Mouse (Mus musculus) induced T-regulatory cell, adult 2 months (primary cell): Measurements from ENCODE around the gene Akr1c14.
A peak's percentile ranks its signal among the peaks of the same experiment; 100 is the strongest.
"Not testable (repeated sequence)": the region's sequence is repeated elsewhere in the genome, so short reads cannot be mapped to it uniquely, and the experiment has no call there.

ENCODE experiments used
- DNase-seq: peaks from one replicate; pipeline ENCODE4 v3.0.0-alpha.2; 2012; ENCODE audit warnings: low read depth

Akr1c14 gene

DNA sequence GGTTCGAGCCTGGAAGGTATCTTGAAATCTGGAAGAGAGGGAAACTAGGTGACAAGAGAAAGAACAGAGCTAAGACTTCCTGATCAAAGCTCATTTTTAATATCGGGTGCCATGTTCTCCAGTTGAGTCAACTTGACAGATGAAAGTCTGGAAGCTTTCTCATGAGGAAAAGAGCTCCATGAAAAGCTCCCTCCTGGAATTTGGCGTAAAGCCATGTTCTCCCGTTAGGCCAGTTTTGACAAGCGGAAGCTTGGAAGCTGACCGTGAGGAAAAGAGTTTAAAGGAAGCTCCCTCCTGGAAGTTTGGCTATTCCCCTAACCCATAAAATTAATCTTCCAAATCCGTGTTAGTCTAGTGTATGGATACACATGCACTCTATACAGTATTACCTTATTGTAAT, 74.3 kb downstream of the Akr1c14 start:
- no peak for DNase-seq

DNA sequence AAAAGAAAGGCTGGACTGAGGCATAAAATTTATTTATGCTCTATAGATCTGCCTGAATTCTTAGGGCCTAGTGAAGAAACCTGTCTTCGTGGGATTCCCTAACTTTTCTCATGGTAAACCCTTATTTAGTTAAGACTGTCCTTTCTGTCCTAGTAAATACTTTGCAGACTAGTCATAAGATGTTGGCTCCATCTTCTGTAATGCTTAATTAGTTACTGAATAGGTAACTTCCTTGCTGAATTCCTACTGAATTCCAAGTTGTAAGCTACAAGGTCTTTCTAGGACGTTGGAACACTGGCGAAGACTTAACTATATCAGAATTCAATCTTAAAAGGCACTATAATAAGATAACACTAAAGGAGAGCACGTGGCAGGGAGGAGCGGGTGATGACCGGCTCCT, 75.7 kb downstream of the Akr1c14 start:
- DNase-seq: not testable (repeated sequence)

DNA sequence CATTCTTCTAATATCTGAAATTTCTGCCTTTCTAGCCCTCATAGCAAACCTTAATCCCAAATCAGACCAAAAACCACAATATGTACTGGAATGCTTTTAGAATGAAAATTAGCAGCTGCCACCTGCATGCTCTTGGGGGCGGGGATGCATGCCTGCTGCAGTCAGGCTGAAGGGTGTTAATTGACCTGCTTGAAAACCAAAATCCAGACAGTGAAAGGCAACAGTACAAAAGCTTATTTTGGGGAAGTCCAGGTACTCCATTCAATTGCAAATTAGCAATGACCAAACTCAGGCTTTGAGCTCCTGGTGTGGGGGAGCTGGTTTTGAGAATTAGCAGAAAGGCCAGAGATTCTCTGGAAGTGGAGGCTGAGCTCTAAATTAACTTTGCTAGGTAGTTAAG, 77.0 kb downstream of the Akr1c14 start:
- not testable (repeated sequence) for DNase-seq

DNA sequence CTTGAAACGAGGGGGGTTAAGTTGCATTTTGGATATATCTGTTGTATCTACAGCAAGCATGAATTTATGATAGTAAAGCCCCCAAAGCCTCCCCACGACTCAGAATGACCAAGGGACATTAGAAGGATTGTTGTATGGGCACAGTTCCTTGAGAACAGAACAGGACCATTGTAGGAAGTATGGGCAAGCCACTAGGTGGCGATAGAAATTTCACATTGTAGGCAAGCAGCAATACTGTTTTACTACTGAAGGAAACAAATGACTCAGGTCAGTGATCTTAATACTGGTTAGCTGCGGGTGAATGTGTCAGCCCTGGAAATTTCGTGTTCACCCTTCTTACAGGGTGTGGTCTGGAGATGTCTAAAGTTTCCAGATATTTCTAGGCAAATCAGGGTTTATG, 80.3 kb downstream of the Akr1c14 start:
- DNase-seq: peak; percentile 30

DNA sequence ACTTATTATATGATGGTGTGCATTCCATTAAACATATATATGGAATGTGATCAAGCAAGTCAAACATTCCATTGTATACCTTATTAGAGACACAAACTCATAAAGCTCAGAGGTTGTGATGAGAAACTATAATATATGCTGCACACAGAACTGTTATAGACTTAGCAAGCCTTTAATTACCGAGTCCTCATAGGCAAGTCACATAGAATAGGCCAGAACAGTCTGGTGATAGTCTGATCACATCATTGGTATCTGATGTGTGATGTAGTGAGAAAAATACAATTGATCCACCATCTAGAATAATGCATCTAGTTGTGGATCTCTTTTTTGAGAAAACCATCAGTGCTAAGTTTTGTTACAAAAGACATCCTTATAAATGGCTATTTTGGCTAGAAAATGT, 82.5 kb downstream of the Akr1c14 start:
- no peak for DNase-seq

DNA sequence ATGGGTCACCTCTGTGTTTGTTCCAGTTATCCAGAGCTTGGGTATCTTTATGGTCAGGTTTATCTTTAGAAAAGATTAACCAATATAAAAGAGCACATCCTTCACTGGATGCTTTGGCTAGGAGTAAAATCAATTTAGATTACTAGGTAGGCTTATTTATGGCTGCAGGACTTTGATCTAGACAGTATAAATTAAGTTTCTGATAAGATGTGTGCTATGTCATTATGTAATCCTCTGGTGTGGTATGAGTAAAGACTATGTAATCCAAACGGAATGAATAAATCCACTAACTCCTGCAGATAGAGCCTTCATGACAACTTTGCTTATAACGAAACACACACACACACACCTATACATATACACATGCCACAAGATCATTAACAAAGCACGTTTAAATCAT, 82.9 kb downstream of the Akr1c14 start:
- no peak for DNase-seq

DNA sequence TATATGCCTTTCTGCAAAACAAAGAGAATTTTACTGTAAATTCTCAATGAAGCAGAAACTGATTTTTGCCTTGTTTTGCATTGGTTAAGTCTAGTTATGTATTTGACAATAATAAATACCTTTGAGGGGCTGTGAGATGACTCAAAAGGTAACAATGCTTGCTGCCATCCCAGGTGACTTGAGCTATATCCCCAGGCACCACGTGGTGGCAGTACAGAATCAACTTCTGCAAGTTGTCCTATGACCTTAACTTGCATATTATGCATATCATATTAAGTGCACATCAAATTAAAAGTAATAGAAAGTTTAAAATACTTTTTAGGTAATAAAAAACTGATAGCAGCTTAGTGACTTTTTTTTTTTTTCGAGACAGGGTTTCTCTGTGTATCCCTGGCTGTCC, 84.3 kb downstream of the Akr1c14 start:
- peak; percentile 16 for DNase-seq
